Mouse (Mus musculus): ENCODE measurements around the gene Wdfy3.
"Not testable (repeated sequence)": the region's sequence is repeated elsewhere in the genome, so short reads cannot be mapped to it uniquely, and the experiment has no call there.

GRCm38 (mm10) chr5:101904841-101905240 is 164.9 kb downstream of the Wdfy3 start:
- not testable (repeated sequence) for TF ChIP-seq POLR2A, CTCF (IDR thresholded peaks at IDR 0.05; ENCODE audit: insufficient read depth, low read depth, low read length)

All from olfactory bulb, adult 2 months (tissue).